Mouse (Mus musculus) erythroblast, embryonic 14.5 days (primary cell): ENCODE measurements around the gene Rrm2. TPM values are rescaled to one million over a fixed set of nuclear protein-coding genes. Genes with fewer than 3 reads are reported as not detected.

Experiments used
- H3K27me3 ChIP-seq: 2 replicates; pipeline ENCODE4 v1.6.1; 2012; ENCODE audit warnings: inconsistent platforms; ENCODE audit not compliant: control insufficient read depth
- H3K36me3 ChIP-seq: 2 replicates; pipeline ENCODE4 v1.6.1; 2012; ENCODE audit warnings: mild to moderate bottlenecking, inconsistent platforms; ENCODE audit not compliant: control insufficient read depth
- H3K4me1 ChIP-seq: 2 replicates; pipeline ENCODE4 v1.6.1; 2012; ENCODE audit warnings: inconsistent platforms; ENCODE audit not compliant: control insufficient read depth
- H3K4me3 ChIP-seq: replicated peaks from 2 replicates; pipeline ENCODE3; 2012; ENCODE audit warnings: moderate library complexity, mild to moderate bottlenecking, inconsistent platforms
- H3K9me3 ChIP-seq: 2 replicates; pipeline ENCODE4 v1.6.1; 2012; ENCODE audit warnings: low read length, inconsistent platforms, mixed read lengths; ENCODE audit not compliant: control insufficient read depth
- GATA1 ChIP-seq: IDR thresholded peaks from 2 replicates; pipeline ENCODE4 v1.6.1; 2012; ENCODE audit warnings: low read length, inconsistent platforms, mixed read lengths
- TAL1 ChIP-seq: IDR thresholded peaks from 3 replicates; pipeline ENCODE4 v1.6.1; 2012; ENCODE audit warnings: low read length, inconsistent platforms, mixed read lengths
- polyA plus RNA-seq: library from polyadenylated mRNA; stranded (reverse); fragments of >175 nt; gene quantifications from 2 replicates; pipeline ENCODE4 v1.2.3, GENCODE M21; 2012

Rrm2 gene
- 77.0 and 84.2 TPM in 2 replicates for polyA plus RNA-seq

DNA sequence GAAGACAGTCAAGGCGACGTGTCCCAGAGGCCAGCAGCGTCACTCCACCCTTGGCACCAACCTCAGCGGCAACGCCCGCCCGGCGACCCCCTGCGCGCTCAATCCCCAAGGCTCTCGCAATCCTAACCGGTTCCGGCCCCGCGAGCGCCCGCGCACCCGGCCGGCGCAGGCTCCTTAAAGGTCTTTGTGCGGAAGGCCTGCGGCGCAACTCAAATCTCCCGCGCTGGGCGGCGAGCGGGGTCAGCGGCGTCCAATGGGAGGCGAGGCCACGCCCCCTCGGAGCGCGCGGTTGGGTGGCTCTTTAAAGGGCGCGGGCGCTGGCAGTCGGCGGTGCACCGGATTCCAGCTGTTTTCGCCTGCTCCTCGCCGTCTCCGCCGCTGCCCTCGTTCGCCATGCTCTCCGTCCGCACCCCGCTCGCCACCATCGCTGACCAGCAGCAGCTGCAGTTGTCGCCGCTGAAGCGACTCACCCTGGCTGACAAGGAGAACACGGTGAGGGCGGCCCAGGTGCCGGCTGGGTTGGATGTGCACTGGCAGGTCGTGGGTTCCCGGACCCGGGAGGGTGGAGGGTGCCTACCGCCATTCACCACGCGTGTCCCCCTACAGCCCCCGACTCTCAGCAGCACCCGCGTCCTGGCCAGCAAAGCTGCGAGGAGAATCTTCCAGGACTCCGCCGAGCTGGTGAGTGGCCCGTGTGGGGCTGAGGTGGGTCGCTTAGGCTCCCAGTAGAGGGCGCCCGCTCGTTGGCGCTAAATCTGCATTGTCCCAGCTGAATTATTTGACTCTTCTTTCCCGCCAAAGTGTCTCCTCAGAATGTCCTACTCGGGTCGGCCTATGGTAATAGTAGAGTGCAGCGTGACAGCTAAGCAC lies at the start of gene Rrm2:
Gene Rrm2 (plus strand): TSS at position 288 of the 870 bp plus-strand sequence.
- H3K4me3 ChIP-seq = peak within 1 kb of the TSS; percentile 100
- TF ChIP-seq TAL1 (no peak), GATA1 (no peak)
- no peaks in the 10 kb centered on the region for H3K27me3 ChIP-seq
- H3K9me3 ChIP-seq = no peaks in the 10 kb centered on the region
- peaks cover 71% of the 10 kb centered on the region for H3K4me1 ChIP-seq
- H3K36me3 ChIP-seq = peaks cover 77% of the 10 kb centered on the region

DNA sequence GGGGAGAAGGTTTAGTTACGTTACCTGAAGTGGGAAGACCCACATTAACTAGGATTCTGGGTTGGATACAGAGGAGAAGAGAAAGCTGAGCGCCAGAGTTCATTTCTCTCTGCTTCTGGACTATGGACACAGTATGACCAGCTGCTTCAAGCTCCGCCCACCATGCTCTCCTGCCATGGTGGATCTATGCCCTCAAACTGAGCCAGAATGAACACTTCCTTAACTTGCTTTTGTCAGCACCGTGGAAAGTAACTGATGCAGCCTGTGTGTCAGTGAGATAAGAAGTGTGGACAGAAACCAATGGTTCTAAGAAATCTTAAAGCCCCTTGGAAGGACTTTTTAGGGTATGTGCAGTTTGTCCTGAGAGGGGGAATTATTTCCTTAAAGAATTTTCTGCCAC lies 49.0 kb upstream of the Rrm2 start:
- peaks cover 58% of the 10 kb centered on the region for H3K4me1 ChIP-seq
- peaks cover 94% of the 10 kb centered on the region for H3K36me3 ChIP-seq
- no peak overlapping the region for H3K4me3 ChIP-seq
- H3K9me3 ChIP-seq = no peaks in the 10 kb centered on the region
- TF ChIP-seq TAL1 = no peak
- no peak for TF ChIP-seq GATA1
- no peaks in the 10 kb centered on the region for H3K27me3 ChIP-seq

DNA sequence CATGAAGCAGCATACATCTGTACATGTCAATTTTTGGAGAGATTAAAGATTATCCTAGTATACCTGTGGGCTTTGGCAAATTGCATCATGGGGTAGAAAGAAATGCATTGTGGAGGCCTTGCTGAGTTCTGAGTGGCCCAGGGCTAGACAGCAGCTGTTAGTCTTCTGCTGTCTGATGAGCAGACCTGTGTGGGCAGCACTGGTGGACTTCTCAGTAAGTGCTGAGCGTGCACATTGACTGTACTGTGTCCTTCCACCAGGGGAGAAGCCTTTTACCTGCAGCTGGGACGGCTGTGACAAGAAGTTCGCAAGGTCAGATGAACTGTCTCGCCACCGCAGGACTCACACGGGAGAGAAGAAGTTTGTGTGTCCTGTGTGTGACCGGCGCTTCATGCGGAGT lies 48.1 kb upstream of the Rrm2 start:
- Histone ChIP-seq H3K9me3 (no peaks in the 10 kb centered on the region), H3K4me1 (peaks cover 49% of the 10 kb centered on the region), H3K27me3 (no peaks in the 10 kb centered on the region), H3K36me3 (peaks cover 89% of the 10 kb centered on the region), H3K4me3 (no peak overlapping the region)
- TF ChIP-seq TAL1 (no peak), GATA1 (no peak)

DNA sequence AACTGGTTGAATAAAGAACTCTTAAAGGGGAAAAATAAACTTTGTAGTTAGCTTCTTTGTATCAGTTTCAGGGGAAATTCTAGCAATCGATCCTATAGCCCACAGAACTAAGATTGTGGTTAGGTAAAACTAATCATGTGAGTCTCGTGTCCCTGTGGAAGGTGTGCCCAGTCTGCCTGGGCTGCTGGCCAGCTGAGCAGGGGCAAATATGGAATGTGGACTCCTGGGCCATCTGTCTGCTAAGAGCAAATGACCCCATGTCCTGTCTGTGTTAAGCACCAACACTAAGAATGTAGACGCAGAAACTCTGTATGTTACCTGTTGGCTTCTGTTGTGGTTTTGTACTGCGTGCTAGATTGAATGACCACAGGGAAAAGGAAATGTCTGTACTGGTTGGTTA lies 46.9 kb upstream of the Rrm2 start:
- H3K27me3 ChIP-seq = no peaks in the 10 kb centered on the region
- H3K9me3 ChIP-seq = no peaks in the 10 kb centered on the region
- H3K36me3 ChIP-seq = peaks cover 77% of the 10 kb centered on the region
- H3K4me3 ChIP-seq = no peak overlapping the region
- TF ChIP-seq GATA1 (no peak), TAL1 (no peak)
- H3K4me1 ChIP-seq = peaks cover 37% of the 10 kb centered on the region

DNA sequence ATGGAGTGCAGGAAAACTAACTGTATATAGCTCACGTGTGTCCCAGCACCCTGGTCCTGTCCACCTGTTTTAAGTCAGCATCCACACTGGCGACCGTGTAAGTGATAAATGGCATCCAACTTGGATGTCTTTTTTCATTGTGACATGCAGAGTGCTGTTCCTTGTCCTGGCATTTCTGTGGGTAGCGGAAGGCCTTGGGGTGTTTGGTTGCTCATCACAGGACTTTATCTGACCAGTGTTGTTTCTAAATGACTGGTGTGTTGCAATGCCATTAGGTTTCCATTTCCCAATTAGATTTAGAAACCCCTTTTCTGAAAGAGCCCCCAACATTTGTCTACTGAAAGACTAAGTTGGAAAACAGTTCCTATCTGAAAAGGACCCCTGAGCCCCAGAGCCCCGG lies 45.9 kb upstream of the Rrm2 start:
- no peaks in the 10 kb centered on the region for H3K9me3 ChIP-seq
- no peak for TF ChIP-seq GATA1
- TF ChIP-seq TAL1 = no peak
- peaks cover 67% of the 10 kb centered on the region for H3K36me3 ChIP-seq
- H3K27me3 ChIP-seq = no peaks in the 10 kb centered on the region
- H3K4me1 ChIP-seq = peaks cover 28% of the 10 kb centered on the region
- H3K4me3 ChIP-seq = no peak overlapping the region

DNA sequence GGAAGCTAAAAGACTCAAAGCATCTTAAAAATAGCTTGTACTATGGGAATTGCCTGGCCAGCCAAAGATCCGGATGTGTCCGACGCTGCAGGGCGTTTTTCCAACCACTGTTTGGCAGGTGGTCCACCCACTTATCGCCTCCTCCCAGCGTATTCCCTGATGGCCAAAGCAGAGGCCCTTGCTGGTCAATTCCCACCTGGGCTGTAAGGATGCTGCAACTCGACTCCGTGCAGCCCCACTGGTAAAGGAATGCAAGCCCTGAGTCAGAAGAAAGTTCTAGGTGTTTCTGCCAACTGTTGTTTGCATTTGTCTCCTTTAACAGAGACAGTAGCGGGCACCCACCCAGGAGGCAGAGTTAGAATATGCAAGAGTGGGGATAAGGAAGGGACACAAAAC lies 27.9 kb upstream of the Rrm2 start:
- Histone ChIP-seq H3K9me3 (no peaks in the 10 kb centered on the region; the same call in 1 of the 2 replicates), H3K4me3 (no peak overlapping the region), H3K27me3 (peaks cover 78% of the 10 kb centered on the region), H3K4me1 (peaks cover 10% of the 10 kb centered on the region), H3K36me3 (no peaks in the 10 kb centered on the region)
- no peak for TF ChIP-seq GATA1
- TF ChIP-seq TAL1 = no peak

DNA sequence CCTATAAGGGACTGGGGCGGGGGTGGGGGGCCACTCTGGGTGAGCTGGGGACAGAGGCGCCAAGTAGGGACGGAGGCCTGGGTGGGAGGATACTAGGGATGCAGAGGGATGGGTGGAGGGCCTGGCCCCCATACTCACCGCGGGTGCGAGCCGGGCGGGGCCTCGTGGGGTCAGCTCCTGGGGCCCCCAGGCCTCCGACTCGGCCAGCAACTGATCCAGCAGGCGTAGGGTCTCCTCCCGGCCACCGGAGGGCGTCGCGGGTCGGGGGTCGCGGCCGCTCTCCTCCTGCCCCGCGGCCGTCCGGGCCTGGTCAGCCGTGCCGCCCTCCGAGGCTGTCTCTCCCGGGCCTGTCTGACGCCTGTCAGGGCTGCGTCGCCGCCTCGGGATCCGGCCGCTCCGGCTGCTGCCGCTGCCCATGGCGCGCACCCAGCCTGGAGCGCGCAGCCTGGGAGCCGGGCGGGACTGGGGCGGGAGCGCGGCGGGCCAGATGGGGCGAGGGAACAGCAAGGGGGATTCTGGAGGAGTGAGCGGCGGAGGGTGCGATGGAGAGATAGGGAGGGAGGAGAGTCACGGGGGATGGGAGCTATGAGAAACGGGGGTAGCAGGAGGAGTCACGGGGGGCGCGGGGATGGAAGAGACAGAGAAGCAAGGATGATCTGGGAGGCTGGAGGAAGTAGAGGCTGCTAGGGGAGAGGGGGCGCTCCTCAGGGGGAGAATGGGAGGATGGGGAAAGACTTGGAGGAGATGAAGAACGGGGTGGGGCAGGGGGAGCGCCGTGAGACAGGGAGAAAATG lies 27.4 kb upstream of the Rrm2 start:
- Histone ChIP-seq H3K4me3 (peak overlapping the region; percentile 45), H3K4me1 (peaks cover 10% of the 10 kb centered on the region), H3K9me3 (no peaks in the 10 kb centered on the region; the same call in 1 of the 2 replicates), H3K36me3 (no peaks in the 10 kb centered on the region), H3K27me3 (peaks cover 82% of the 10 kb centered on the region)
- TF ChIP-seq TAL1 (no peak), GATA1 (no peak)

DNA sequence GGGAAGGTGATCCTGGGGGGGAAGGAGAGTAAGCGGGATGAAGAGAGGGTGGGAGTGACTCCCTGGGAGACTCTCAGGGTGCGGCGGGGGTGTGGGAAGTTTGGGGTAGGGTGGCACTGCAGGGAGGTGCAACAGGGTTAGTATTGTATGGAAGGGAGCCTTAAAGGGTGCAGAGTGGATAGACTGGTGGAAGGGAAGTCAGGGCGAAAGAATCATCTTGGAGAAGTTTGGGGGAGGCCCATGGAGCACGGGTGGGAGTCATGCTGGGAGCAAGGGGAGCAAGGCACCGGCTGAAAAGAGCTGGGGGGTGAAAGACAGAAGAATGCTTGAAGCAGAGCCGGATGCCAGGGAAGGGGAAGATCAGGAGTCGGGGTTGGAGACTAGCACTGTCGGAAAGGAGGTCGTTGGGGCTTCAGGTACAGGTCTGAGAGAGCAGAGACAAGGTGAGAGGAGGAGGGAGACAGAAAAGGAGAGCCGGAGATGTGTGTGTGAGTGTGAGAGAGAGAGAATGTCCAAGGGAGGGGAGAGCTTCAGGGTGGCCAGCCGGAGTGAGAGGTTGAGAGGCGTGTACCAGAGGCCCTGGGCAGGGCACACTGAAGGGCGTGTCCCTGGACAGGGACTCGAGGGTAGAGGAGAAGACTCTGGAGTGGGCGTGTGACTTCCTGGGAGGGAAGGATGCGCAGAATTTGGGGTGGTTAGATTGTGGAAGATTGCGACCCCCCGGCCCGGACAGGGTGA lies 26.6 kb upstream of the Rrm2 start, which contains the start of gene Cys1:
Gene Cys1 (minus strand): TSS at position 528 of the 738 bp plus-strand sequence.
- TF ChIP-seq GATA1 (no peak), TAL1 (no peak)
- Histone ChIP-seq H3K9me3 (no peaks in the 10 kb centered on the region; the same call in 1 of the 2 replicates), H3K4me3 (peak within 1 kb of the TSS; percentile 45), H3K36me3 (no peaks in the 10 kb centered on the region), H3K4me1 (peaks cover 10% of the 10 kb centered on the region), H3K27me3 (peaks cover 86% of the 10 kb centered on the region)

DNA sequence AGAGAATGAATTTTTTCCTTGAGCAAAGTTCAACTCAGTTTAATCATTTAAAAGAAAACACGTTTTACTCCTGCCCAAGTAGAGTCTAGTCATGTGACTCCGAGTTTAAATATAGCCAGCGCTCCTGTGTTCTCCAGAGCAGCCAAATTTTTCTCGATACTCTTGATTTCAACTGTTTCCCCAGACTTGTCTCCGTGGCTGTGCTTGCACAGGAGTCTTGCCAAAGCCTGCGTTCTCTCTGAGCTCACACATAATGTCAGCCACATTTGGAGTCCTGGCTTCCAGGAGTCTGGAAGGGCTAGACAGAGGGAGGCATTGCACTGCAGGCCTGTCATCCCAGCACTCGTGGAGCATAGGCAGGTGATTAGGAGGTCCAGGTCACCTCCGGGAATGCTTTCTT lies 25.5 kb upstream of the Rrm2 start:
- Histone ChIP-seq H3K36me3 (no peaks in the 10 kb centered on the region), H3K4me1 (peaks cover 10% of the 10 kb centered on the region), H3K9me3 (no peaks in the 10 kb centered on the region; the same call in 1 of the 2 replicates), H3K27me3 (peaks cover 88% of the 10 kb centered on the region), H3K4me3 (no peak overlapping the region)
- no peak for TF ChIP-seq TAL1
- no peak for TF ChIP-seq GATA1
